Mouse (Mus musculus): ENCODE results near the gene Hist1h2ae.
A peak's percentile ranks its signal among the peaks of the same experiment; 100 is the strongest.
"Not testable (repeated sequence)": the region's sequence is repeated elsewhere in the genome, so short reads cannot be mapped to it uniquely, and the experiment has no call there.

Hist1h2ae gene

DNA sequence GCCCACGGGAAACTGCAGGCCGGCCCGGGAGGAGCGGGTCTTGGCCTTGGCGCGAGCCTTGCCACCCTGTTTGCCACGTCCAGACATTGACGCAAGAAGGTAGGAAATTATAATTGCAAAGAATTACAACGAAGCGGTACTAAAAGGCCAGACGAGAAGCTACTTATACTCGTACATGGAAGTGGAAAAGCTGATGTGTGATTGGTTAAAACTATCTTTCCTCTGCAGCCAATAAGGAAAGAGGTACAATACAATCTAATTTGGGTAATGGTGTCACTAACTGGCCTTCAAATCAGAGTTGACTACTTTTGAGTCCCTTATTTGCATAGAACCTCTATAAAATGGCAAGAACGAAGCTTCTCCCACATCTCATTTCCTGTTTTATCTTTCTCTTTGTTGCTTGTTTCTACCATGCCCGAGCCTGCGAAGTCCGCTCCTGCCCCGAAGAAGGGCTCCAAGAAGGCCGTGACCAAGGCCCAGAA lies at the start of gene Hist1h2ae, which contains the start of gene Hist1h2bg:
TSS of gene Hist1h2ae (minus strand) at position 199 of the 482 bp plus-strand sequence.
TSS of gene Hist1h2bg (plus strand) at position 375 of the 482 bp plus-strand sequence.
- no peak for DNase-seq (ENCODE audit: extremely low spot score, low read depth, low spot score)

DNA sequence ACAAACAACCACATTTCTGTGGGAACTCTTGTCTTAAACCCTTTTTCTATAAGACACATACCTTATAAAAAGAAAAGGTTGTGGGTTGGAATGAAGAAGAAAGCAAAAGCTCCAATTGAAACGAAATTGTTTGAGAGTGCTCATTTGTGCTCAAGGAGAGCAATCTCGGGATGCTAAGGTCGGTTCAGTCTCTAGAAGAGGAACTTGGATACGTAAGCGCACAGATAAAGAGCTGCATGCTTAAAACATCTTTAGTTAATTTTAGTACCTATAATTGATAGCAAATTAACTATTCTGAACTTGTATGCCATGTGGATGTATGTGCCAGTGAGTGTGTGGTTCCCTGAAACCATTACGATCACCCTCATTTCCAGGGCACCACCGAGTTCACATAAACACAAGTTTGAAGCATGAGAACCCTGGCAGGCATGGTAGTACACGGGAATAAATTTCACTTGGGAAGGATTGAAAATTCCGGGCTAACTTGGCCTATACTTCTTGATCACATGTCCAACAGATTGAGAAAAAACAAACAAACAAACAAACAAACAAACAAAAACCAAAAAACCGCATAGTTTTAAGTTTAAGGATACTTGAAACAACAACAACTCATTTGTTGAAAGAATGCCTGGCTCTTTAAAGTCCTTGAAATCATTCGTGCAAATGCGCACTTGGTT lies 49.2 kb upstream of the Hist1h2ae start:
- DNase-seq (ENCODE audit: extremely low spot score, low read depth, low spot score): no peak

DNA sequence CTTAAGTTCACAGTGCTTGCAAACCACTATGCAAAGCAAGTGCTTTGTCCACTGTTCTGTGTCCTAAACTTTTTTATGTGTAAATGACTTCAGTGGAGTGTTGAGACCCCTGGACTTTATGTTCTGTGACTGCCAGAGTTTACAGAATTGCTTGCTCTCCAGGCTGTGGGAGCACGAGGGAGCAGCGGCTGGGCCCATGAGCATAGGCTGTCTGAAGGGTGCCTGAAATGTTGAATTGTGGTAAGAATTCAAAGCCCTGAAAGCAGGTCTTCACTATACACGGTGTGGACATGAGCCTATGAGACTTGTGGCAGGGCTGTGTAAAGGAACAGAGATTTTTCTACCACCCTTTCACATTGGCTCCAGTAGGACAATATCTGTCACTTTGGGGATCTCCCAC lies 40.6 kb upstream of the Hist1h2ae start:
- DNase-seq (ENCODE audit: extremely low spot score, low read depth, low spot score): no peak

DNA sequence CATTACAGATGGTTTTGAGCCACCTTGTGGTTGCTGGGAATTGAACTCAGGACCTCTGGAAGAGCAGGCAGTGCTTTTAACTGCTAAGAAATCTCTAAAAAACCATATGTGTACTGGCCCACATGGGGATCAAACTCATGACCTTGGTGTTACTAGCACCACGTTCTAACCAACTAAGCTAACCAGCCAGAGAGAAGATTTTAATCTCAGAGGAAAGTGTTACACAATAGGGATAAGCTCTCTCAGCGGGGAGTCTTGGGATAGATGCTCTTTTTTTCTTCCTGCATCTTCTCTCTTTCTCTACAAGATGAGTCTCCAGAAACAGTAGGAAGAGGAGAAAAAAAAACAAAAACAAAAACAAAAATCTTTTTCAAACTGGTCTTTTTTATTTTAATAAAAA lies 39.4 kb upstream of the Hist1h2ae start:
- DNase-seq (ENCODE audit: extremely low spot score, low read depth, low spot score): no peak

DNA sequence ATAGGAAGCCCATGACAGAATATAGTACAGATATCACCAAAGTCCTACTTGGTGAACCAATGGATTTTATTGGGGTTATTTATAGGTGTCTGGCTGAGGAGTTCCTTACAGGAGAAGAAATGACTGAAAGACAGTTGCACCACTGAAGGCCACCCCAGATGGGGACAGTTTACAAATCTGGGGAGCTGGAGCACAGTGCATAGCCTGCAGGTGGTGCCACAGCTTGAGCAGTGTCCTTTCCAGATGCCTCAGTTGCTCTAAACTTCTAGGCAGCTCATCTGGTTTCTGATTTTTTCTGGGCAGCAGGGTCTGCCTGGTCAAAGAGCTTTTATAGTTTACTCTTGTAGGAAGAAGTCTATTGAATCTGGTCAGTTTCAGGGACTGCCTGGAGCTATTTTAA lies 38.8 kb upstream of the Hist1h2ae start:
- DNase-seq (ENCODE audit: extremely low spot score, low read depth, low spot score): no peak

DNA sequence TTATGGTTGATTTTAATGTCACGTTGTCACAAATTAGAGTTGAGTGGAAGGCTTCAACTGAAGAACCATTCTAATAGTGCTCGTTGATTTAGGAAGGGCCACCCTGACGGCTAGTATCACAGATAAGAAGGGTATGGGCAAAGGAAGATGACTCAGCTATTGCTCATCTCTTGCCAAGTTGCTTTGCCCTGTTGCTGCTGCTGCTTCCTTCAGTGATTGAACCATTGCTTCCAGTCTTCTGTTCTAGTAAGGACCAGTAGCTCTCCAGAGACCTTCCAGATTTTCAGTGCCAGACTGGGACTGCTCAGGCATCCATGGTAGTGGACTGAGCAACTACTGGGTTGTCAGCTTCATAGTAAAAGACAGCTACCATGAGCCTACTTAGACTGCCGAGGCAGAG lies 38.2 kb upstream of the Hist1h2ae start:
- no peak for DNase-seq (ENCODE audit: extremely low spot score, low read depth, low spot score)

DNA sequence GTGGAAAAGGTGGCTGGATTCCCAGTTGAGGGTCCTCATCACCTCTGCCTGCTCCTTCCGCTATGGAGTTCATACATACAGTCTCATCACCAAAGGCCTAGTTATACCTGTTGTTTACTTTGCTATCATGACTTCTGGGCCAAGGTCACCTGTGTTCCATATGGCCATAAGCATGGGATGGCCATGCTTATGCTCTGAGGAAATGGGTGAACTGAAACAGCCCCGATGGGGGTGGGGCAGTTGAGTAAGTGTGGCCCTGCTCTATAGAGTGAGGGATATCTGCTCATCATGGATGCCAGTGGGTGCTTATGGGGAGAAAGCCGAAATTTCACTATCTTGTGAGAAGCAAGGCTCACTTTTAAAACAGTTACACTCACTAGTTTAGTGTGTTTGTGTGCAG lies 34.0 kb upstream of the Hist1h2ae start:
- no peak for DNase-seq (ENCODE audit: extremely low spot score, low read depth, low spot score)

DNA sequence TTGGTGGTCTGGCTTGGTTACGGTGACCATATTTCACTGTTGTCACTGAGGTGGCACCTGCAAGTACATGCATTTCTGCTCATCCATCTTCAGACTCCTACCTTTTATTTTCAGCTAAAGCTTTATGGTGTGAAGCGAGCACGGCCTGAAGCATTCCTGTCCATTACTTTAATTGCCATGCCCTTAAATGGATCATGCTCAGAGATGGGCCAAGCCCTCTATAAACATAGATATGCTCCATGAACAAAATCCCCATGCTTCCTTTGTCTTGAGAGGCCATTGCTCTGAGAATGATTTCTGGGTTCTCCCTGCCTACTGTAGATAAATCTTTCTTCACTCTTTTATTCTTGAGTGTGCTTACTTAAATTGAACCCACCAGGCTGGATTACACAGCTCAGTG lies 33.4 kb upstream of the Hist1h2ae start:
- DNase-seq (ENCODE audit: extremely low spot score, low read depth, low spot score): no peak

DNA sequence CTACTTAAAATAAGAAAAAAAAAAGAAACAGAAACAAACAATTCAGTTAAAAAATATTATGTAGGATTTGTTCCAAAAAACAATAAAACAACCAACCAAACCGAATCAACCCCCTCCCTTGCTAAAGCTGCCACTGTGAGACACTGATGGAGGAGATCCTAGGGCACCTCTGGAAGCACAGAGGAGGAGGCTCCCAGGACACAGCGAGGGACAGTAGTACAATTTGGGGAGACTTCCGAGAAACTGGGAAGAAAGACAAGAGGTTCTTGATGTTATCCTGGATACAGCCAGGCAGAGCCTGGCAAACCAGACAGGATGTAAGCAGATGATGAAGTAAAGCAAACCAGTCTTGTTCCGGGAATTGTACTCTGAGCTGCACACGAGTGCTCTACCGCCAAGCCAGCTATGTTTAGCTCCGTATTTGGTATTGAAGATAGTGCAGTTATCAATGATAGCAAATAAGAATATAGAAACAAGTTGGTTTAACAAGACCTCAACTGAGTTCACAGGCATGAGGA lies 32.2 kb upstream of the Hist1h2ae start:
- no peak for DNase-seq (ENCODE audit: extremely low spot score, low read depth, low spot score)

DNA sequence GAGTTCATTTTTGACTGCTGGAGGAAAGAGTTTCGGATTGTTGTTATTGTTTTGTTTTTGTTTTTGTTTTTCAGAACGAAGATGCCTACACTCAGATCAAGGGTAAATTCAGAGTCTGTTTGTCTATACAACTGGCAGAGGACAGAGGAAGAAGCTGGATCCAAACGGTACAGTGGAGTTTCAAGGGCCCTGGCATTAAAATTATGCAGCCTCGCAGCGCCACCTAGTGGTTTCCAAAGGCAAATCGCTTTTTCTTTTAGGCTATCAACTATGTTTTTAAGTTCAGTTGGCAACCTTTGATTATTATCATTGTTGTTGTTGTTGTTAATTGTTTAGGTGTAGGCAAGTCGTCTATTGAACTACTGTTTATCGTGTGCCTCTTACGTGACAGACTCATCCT lies 26.9 kb upstream of the Hist1h2ae start:
- peak; percentile 74 for DNase-seq (ENCODE audit: extremely low spot score, low read depth, low spot score)

DNA sequence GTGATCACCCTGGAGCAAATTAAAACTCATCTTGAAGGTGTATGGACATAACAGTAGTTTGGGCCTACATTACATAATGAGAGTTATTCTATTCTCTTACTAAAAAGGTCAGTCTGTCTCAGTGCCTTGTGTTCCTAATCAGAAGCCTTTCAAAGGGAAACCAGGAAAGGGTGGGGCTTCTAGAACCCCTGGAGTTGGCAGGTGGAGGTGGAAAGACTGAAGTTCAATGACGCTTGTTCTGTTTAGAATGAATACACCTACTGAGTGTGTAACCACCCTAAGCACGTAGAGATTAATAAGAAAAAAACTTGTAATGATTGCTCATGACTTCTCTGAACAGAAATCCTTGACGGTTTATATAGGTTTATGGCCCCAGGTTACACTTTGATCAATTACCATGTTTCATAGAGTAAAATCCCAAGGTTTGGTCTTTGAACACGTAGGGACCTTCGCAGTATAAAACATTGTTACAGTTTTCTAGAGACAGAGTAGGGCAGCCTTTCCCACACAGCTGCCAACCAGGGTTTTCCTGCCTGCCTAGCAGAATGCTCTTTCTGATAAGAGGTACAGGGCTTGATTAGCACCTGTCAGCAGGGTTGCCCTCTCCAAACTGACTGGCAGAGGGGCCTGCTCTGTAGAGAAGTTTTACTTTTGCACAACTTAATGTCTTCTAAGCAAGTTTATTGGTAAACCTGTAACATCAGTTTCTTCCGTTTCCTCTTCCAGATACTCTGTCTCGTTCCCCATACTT lies 24.8 kb upstream of the Hist1h2ae start:
- no peak for DNase-seq (ENCODE audit: extremely low spot score, low read depth, low spot score)

DNA sequence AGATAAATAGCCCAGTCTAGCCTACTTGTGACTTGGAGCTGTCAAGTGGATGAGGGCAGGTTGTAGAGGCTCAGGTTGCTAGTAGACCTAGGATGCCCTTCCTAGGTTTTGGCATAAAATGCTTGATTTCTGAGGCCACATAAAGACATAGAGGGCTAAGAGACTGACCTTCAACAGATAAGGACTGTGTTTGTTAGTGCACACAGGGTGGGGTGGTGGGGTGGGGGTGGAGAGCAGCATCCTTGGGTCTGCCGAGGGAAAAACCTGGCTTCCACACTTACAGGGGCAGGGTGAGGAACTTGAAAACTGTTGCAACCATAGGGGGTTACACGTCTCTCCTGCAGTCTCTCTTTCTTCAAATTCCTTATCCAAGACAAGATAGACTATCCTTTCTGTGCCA lies 24.2 kb upstream of the Hist1h2ae start:
- no peak for DNase-seq (ENCODE audit: extremely low spot score, low read depth, low spot score)

DNA sequence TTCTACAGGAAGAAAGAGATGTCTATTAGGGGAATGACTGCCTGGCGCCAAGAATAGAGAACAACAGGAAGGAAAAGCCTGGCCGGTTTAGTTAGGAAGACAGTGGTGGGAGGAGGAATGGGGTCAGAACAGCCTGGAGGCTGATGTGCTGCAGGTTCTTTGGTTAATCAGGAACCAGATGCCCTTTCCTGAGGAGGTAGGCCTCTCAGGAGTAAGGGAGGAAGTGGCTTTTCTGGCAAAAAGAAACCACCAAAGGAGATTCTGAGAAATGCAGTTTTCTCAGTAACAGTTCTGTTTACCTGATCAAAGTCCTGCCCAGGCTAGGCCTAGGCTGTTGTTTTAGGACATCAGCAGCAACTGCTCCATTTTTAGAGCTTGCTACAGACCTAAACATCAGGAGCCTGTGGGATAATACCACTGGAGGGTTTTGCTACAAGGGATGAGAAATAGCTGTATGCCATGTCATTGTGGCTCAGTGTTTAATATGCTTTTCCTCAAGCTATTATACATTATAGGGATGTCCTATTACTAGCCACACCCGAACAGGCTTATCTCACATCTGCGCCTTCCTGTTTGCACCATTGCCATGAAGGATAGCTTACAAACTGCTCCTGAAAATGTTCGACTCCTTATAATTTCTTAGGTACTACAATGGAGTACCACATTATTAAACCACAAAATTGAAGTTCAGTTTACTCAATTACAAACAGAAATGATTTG lies 22.2 kb upstream of the Hist1h2ae start:
- no peak for DNase-seq (ENCODE audit: extremely low spot score, low read depth, low spot score)

DNA sequence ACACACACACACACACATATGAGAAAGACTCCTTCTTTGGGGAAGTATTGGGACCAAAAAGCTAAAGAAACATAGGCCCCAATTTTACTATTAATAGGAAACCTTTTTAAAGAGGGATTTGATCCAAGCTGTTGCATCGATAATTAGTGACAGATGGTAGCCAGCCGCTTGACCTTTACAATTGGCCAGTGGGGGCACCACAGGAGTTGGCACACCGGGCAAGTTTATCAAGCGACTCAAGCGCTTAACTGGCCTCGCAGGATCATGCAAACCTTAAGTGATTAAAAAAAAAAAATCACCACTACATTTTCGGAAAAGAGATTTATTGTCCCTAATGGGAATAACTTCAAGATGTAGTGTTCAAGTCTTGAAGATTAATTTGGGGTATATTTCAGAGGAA lies 21.6 kb upstream of the Hist1h2ae start:
- no peak for DNase-seq (ENCODE audit: extremely low spot score, low read depth, low spot score)

DNA sequence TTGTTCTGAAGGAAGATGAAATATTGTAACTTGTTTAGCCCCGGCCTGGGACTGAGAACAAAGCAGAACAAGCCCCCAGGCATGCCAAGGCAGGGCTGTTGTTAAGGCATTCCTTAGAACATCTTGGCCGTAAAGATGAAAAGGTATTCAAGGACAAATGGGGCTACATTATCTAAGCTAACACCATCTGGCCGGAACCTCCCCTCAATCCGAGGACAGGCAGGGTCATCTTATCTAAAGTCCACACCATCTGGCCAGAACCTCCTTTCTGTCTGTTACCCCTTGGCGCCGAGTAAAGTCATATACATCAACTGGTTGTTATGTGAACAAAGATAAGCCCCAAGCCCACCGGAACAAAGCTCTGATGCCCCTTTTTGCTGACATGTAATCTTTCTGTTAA lies 20.9 kb upstream of the Hist1h2ae start:
- not testable (repeated sequence) for DNase-seq (ENCODE audit: extremely low spot score, low read depth, low spot score)

DNA sequence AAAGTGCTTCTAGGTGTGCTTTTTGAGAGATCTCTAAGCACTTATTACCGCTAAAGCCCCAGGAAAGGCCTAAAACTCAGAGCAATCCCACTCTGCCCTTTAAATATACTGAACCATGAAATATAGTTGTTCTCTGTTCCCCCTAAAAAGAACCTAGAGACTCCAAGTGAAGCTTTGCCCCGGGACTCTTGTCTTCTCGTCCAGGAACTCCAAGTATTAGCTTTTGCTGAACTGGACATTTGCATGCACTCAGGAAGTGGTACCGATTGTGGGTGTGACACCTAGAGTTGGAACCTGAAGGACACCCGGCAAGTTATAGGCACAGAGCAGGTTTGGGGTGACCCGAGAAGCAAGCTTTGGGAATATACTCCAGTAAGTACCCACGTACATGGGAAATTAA lies 20.2 kb upstream of the Hist1h2ae start:
- no peak for DNase-seq (ENCODE audit: extremely low spot score, low read depth, low spot score)

DNA sequence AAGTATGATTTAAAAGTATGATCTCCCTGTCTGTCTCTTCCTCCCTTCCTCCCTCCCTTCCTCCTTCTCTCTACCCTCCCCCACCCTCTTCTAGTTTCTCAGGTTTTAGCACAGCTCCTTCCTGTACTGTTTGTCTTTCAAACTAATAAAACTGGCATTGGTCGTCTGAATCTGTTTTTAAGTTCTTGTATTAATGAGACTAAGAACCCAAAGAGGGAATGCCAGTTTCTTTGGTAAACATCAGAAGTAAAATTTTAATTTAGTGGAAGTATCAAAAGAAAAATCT lies 15.9 kb upstream of the Hist1h2ae start:
- DNase-seq (ENCODE audit: extremely low spot score, low read depth, low spot score): no peak

DNA sequence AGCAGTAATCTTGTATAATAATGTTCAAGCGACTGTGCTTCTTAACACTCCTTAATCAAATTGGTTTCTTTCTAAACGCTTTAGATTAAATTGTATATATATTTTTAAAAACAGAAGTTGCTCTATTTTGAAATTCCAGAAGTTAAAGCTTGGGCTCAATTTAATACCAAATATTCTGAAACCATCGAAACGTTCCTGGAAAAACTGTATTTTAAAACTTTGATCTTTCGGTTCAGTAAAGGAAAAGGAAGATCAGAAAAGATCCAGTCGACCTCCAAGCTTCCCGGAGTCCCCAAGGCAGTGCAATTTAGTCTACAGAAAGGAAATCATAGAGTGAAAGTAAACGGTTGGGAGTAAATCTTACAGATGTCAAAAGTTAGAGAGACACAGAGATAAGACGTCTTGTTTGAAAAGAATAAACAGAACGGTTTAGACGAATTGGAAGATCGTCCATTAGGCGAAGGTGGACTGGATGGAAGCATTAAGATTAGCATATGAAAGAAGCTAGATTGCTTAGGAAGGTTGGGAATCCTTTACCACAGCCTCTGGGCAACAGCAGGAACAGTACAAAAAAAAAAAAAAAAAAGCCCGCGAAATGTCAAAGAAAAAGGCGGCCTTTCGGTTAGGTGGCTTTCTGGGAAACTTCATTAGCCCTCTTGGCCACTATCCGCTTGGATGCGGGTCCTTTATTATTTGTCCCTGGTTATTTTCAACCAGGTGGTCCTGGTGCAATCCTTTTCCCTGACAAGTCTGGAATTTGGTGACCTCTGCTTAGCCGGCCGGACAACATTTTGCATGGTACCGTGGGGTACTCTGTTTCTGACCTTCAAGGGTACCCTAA lies 15.3 kb upstream of the Hist1h2ae start:
- no peak for DNase-seq (ENCODE audit: extremely low spot score, low read depth, low spot score)

DNA sequence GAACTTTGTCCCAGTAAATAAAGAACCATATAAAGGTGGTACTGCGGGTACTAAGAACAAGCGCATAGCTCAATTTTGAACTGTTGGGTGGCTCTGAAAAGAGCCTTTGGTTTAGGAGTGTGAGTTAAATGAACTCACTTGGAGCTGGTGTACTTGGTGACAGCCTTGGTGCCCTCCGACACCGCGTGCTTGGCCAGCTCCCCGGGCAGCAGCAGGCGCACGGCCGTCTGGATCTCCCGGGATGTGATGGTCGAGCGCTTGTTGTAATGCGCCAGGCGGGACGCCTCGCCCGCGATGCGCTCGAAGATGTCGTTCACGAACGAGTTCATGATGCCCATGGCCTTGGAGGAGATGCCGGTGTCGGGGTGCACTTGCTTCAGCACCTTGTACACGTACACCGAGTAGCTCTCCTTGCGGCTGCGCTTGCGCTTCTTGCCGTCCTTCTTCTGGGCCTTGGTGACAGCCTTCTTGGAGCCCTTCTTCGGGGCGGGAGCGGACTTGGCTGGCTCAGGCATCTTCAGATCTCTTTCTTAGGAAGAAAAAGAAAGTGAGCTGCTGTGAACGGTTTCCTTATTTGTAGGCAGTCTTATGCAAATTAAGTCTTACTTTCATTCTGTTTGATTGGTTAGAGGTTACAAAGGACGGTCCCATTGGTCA lies 14.6 kb upstream of the Hist1h2ae start:
- peak; percentile 99 for DNase-seq (ENCODE audit: extremely low spot score, low read depth, low spot score)

DNA sequence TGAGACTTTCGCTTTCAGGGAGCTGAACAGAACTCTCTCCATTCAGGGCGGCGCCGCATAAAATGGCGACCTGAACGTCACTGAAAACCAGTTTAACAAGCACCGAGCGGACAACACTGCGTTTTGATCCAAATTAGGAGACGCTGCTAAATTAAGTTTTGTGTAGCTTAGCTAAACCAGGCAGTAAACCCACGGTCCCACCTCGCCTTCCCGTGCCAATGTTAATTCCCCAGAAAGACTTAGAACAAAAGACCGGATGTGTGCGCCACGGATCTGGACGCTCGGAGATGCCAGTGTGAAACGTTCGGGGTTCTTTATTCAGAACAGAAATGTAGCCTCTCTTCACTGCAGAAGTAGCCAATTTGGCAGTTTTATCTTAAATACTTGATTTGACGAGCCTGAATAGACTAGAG lies 14.0 kb upstream of the Hist1h2ae start:
- no peak for DNase-seq (ENCODE audit: extremely low spot score, low read depth, low spot score)

Measured in hindlimb bud, embryonic 11.5 days (tissue).